Mouse (Mus musculus) heart, postnatal 0 days (tissue): ENCODE results near the gene Slc30a10. TPM values are rescaled to one million over a fixed set of nuclear protein-coding genes. Genes with fewer than 3 reads are reported as not detected.

Experiments used
- ATAC-seq: fragments of 200-750 bp; cut with Nextera tagmentation; 2 replicates; pipeline ENCODE4 v1.8.0; 2017; ENCODE audit warnings: low read depth, moderate number of reproducible peaks, moderate library complexity; ENCODE audit not compliant: insufficient read depth
- DNase-seq: peaks from one replicate; pipeline ENCODE4 v3.0.0-alpha.2; 2016; ENCODE audit warnings: low spot score
- H3K27ac ChIP-seq: fragments of 300-500 bp; sonication (generic); 2 replicates; pipeline ENCODE4 v1.5.1; 2014; ENCODE audit warnings: low read depth, mild to moderate bottlenecking
- H3K27me3 ChIP-seq: fragments of 300-500 bp; sonication (generic); 2 replicates; pipeline ENCODE4 v1.6.1; 2014; ENCODE audit warnings: low read length, mixed read lengths; ENCODE audit not compliant: control insufficient read depth, insufficient read depth
- H3K36me3 ChIP-seq: fragments of 300-500 bp; sonication (generic); replicated peaks from 2 replicates; pipeline ENCODE4 v1.6.1; 2014; ENCODE audit warnings: low read length, mixed read lengths; ENCODE audit not compliant: control insufficient read depth, insufficient read depth
- H3K4me1 ChIP-seq: fragments of 300-500 bp; sonication (generic); 2 replicates; pipeline ENCODE4 v1.6.1; 2014; ENCODE audit warnings: antibody characterized with exemption; ENCODE audit not compliant: control insufficient read depth, insufficient read depth
- H3K4me2 ChIP-seq: fragments of 300-500 bp; sonication (generic); 2 replicates; pipeline ENCODE4 v1.6.1; 2014; ENCODE audit warnings: low read depth, mild to moderate bottlenecking, low read length, moderate library complexity
- H3K4me3 ChIP-seq: fragments of 300-500 bp; sonication (generic); 2 replicates; pipeline ENCODE4 v1.5.1; 2014; ENCODE audit warnings: low read depth, low read length
- H3K9ac ChIP-seq: fragments of 300-500 bp; sonication (generic); replicated peaks from 2 replicates; pipeline ENCODE4 v1.6.1; 2014; ENCODE audit warnings: low read depth, low read length, mixed read lengths
- H3K9me3 ChIP-seq: fragments of 300-500 bp; sonication (generic); replicated peaks from 2 replicates; pipeline ENCODE4 v1.6.1; 2016; ENCODE audit warnings: low read length; ENCODE audit not compliant: control insufficient read depth
- CTCF ChIP-seq: IDR thresholded peaks from 2 replicates; pipeline ENCODE4 v1.5.1; 2016; ENCODE audit warnings: antibody characterized with exemption, control low read depth, low read depth
- EP300 ChIP-seq: IDR thresholded peaks from 2 replicates; pipeline ENCODE4 v1.6.1; 2016; ENCODE audit warnings: antibody characterized with exemption, low read depth
- WGBS: fragments of 180-500 bp; shearing (Covaris S2); extraction: QIAGEN DNeasy Blood & Tissue Kit; methylation state at CpG from one replicate; pipeline ENCODE4 v1.1.7; 2014; 5-methylcytosine and 5-hydroxymethylcytosine counted together
- polyA plus RNA-seq: library from polyadenylated mRNA; unstranded; fragments of >200 nt; fragmentation: Nextera tagmentation; extraction: Ambion mirVana; gene quantifications from 2 replicates; pipeline ENCODE4 v1.2.1, GENCODE M21; 2015
- total RNA-seq: library from RNA; depleted of rRNA; stranded (reverse); fragments of >200 nt; gene quantifications from 2 replicates; pipeline ENCODE4 v1.2.3, GENCODE M21; 2014; ENCODE audit warnings: low replicate concordance

Slc30a10 gene
- total and polyA plus RNA-seq, 2 experiments from 2014 or later: 0.01 TPM; not detected in 1

GRCm38 (mm10) chr1:185462889-185463288, 8.2 kb downstream of the Slc30a10 start:
- Histone ChIP-seq H3K9me3 (no peaks in the 10 kb centered on the region), H3K36me3 (no peaks in the 10 kb centered on the region), H3K4me2 (no peak overlapping the region), H3K27me3 (0 out of 2 replicates have a peak, but pooled peaks cover 2% of the 10 kb centered on the region), H3K9ac (no peak overlapping the region), H3K4me3 (no peak overlapping the region), H3K4me1 (no peaks in the 10 kb centered on the region), H3K27ac (no peak overlapping the region)
- DNase-seq (no peak), ATAC-seq (no peak)
- 73% methylated on average over 5 of the region's 5 CpGs for WGBS
- TF ChIP-seq CTCF: no peak
- TF ChIP-seq EP300: no peak

GRCm38 (mm10) chr1:185469551-185470021, 14.9 kb downstream of the Slc30a10 start:
- Histone ChIP-seq H3K27ac (no peak overlapping the region), H3K4me1 (no peaks in the 10 kb centered on the region), H3K36me3 (no peaks in the 10 kb centered on the region), H3K9me3 (no peaks in the 10 kb centered on the region), H3K4me2 (no peak overlapping the region), H3K4me3 (no peak overlapping the region), H3K9ac (no peak overlapping the region), H3K27me3 (no peaks in the 10 kb centered on the region)
- TF ChIP-seq CTCF (no peak), EP300 (no peak)
- ATAC-seq (no peak), DNase-seq (no peak)
- WGBS: 37% methylated on average over 8 of the region's 8 CpGs

DNA sequence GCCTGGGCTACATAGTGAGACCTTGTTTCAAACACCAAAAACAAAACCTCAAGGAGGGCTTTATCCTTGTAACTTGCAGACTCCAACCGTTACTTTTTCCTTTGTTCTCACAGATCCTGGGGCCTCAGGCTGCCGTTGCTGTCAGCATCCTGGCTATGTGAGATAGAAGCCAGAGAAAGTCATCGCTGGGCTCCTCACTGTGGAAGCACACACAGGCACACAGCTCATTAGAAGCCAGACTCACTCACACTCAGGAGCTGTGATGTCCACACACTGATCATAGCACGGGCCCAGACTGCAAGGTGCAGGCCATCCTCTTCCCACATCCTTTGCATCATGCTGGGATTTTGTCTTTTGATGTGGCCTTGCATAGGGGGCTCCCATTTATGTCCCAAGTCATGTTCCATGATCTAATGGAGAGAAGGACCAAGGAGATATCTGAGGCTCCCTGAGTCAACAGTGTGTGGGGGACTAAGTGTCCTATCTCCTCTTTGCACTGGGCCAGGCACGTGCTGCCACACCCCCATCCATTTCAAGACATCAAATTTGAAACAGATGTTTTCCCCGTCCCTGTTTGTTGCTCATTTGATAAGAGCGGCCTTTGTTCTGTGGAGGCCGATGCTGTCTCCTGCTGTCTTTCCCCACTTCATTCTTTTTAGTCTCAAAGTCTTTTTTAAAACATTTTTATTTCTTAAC, 17.5 kb downstream of the Slc30a10 start:
- no peaks in the 10 kb centered on the region for H3K36me3 ChIP-seq
- H3K4me2 ChIP-seq: no peak overlapping the region
- 31% methylated on average over 8 of the region's 8 CpGs for WGBS
- no peak overlapping the region for H3K4me3 ChIP-seq
- H3K27me3 ChIP-seq: no peaks in the 10 kb centered on the region
- ATAC-seq: no peak
- H3K4me1 ChIP-seq: no peaks in the 10 kb centered on the region
- no peaks in the 10 kb centered on the region for H3K9me3 ChIP-seq
- no peak overlapping the region for H3K9ac ChIP-seq
- TF ChIP-seq CTCF (no peak), EP300 (no peak)
- no peak for DNase-seq
- no peak overlapping the region for H3K27ac ChIP-seq

GRCm38 (mm10) chr1:185472730-185473129, 18.1 kb downstream of the Slc30a10 start:
- H3K36me3 ChIP-seq: no peaks in the 10 kb centered on the region
- H3K4me1 ChIP-seq: no peaks in the 10 kb centered on the region
- TF ChIP-seq CTCF (no peak), EP300 (no peak)
- ATAC-seq (no peak), DNase-seq (no peak)
- no peaks in the 10 kb centered on the region for H3K9me3 ChIP-seq
- WGBS: 82% methylated on average over 4 of the region's 4 CpGs
- H3K4me2 ChIP-seq: no peak overlapping the region
- H3K27ac ChIP-seq: no peak overlapping the region
- H3K27me3 ChIP-seq: no peaks in the 10 kb centered on the region
- no peak overlapping the region for H3K4me3 ChIP-seq
- H3K9ac ChIP-seq: no peak overlapping the region

DNA sequence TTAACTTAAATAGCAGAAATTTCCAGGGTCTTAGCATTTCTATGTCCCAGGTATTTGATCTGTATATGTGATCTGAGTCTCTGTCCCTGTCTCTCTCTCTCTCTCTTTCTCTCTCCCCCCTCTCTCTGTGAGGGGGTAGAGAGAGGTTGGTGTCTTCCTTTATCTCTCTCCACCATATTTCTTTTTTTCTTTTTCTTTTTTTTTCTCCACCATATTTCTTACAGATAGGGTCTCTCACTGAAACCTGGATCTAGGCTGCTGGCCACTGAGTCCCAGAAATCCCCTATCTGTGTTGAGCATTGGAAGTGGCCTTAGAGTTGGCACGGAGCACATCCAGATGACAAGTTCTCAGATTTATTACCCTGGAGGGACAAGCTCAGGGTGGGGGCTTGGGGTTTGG, 18.8 kb downstream of the Slc30a10 start:
- DNase-seq (no peak), ATAC-seq (no peak)
- WGBS: 87% methylated on average over 1 of the region's 1 CpGs
- Histone ChIP-seq H3K9me3 (no peaks in the 10 kb centered on the region), H3K27ac (no peak overlapping the region), H3K4me3 (no peak overlapping the region), H3K36me3 (no peaks in the 10 kb centered on the region), H3K27me3 (no peaks in the 10 kb centered on the region), H3K4me2 (no peak overlapping the region), H3K4me1 (no peaks in the 10 kb centered on the region), H3K9ac (no peak overlapping the region)
- TF ChIP-seq EP300: no peak
- TF ChIP-seq CTCF: no peak

GRCm38 (mm10) chr1:185479861-185480260, 25.2 kb downstream of the Slc30a10 start:
- Histone ChIP-seq H3K27ac (no peak overlapping the region), H3K27me3 (no peaks in the 10 kb centered on the region), H3K9ac (no peak overlapping the region), H3K36me3 (no peaks in the 10 kb centered on the region), H3K4me1 (no peaks in the 10 kb centered on the region), H3K4me3 (no peak overlapping the region), H3K9me3 (no peaks in the 10 kb centered on the region), H3K4me2 (no peak overlapping the region)
- DNase-seq: no peak
- TF ChIP-seq CTCF: no peak
- TF ChIP-seq EP300: no peak
- no peak for ATAC-seq
- WGBS: 90% methylated on average over 4 of the region's 4 CpGs
